Mouse (Mus musculus) ES-E14 (cell line): ENCODE measurements at regions not wholly inside any gene's neighbourhood (a gene's known extent, or its start where the extent isn't known, plus 50 kb on each side); places are given as distances from the start of the nearest gene placed in this dataset.
"Not testable (repeated sequence)": the region's sequence is repeated elsewhere in the genome, so short reads cannot be mapped to it uniquely, and the experiment has no call there.

ENCODE experiments used
- DNase-seq: peaks from one replicate; pipeline ENCODE4 v3.0.0-alpha.2; 2013; ENCODE audit warnings: low read depth, low spot score
- H3K27ac ChIP-seq: 2 replicates; pipeline ENCODE4 v1.5.1; 2012; ENCODE audit warnings: low read depth, mild to moderate bottlenecking, low read length, moderate library complexity, mixed read lengths; ENCODE audit not compliant: poor library complexity, insufficient read depth, severe bottlenecking
- H3K36me3 ChIP-seq: 2 replicates; pipeline ENCODE4 v1.6.1; 2012; ENCODE audit warnings: mild to moderate bottlenecking, low read length, moderate library complexity, mixed read lengths; ENCODE audit not compliant: control insufficient read depth, poor library complexity, insufficient read depth, severe bottlenecking
- H3K4me1 ChIP-seq, 2 experiments: fragments of 150-350 bp in 1 of 2; sonication (generic) in 1 of 2; 2 replicates each; pipeline ENCODE4 v1.6.1; 2012; ENCODE audit warnings: low read length in 2 of 2, mild to moderate bottlenecking in 1 of 2, mixed read lengths in 1 of 2; ENCODE audit not compliant: control insufficient read depth in 2 of 2, insufficient read depth in 2 of 2, poor library complexity in 1 of 2
- H3K4me3 ChIP-seq, 2 experiments: fragments of 150-350 bp in 1 of 2; sonication (generic) in 1 of 2; 2 replicates each; pipeline ENCODE4 v1.5.1; 2012; ENCODE audit warnings: low read length in 2 of 2, low read depth in 1 of 2, mild to moderate bottlenecking in 1 of 2, mixed read lengths in 1 of 2; ENCODE audit not compliant: insufficient read depth in 1 of 2, poor library complexity in 1 of 2, severe bottlenecking in 1 of 2
- H3K9ac ChIP-seq: 2 replicates; pipeline ENCODE4 v1.6.1; 2012; ENCODE audit warnings: low read depth, mild to moderate bottlenecking, low read length, mixed read lengths; ENCODE audit not compliant: poor library complexity, insufficient read depth, severe bottlenecking
- H3K9me3 ChIP-seq: fragments of 150-350 bp; sonication (generic); 2 replicates; pipeline ENCODE4 v1.6.1; 2012; ENCODE audit warnings: low read depth, mild to moderate bottlenecking, low read length; ENCODE audit not compliant: control insufficient read depth, insufficient read depth
- CHD2 ChIP-seq: IDR thresholded peaks from 2 replicates; pipeline ENCODE4 v1.6.1; 2014; ENCODE audit warnings: mild to moderate bottlenecking, low read depth, low read length, inconsistent platforms
- HCFC1 ChIP-seq: IDR thresholded peaks from 2 replicates; pipeline ENCODE4 v1.6.1; 2012; ENCODE audit warnings: low read length, inconsistent platforms, borderline replicate concordance; ENCODE audit not compliant: insufficient read depth
- MAFK ChIP-seq: IDR thresholded peaks from 2 replicates; pipeline ENCODE4 v1.6.1; 2014; ENCODE audit warnings: mild to moderate bottlenecking, low read depth, low read length, inconsistent platforms; ENCODE audit not compliant: insufficient read depth
- ZC3H11A ChIP-seq: IDR thresholded peaks from 2 replicates; pipeline ENCODE4 v1.6.1; 2012; ENCODE audit warnings: low read depth, mild to moderate bottlenecking, inconsistent platforms, low read length, borderline replicate concordance
- ZNF384 ChIP-seq: IDR thresholded peaks from 2 replicates; pipeline ENCODE4 v1.6.1; 2012; ENCODE audit warnings: low read depth, low read length, inconsistent platforms
- in situ Hi-C, 2 experiments: fragments of 600-800 bp; cut with MboI; formaldehyde crosslinking; loops; one replicate each; pipeline ENCODE4 v1.15.1; 2025; ENCODE audit warnings: low sequenced_read_pairs in 2 of 2, inconsistent platforms in 1 of 2; ENCODE audit not compliant: unreplicated experiment in 2 of 2

DNA sequence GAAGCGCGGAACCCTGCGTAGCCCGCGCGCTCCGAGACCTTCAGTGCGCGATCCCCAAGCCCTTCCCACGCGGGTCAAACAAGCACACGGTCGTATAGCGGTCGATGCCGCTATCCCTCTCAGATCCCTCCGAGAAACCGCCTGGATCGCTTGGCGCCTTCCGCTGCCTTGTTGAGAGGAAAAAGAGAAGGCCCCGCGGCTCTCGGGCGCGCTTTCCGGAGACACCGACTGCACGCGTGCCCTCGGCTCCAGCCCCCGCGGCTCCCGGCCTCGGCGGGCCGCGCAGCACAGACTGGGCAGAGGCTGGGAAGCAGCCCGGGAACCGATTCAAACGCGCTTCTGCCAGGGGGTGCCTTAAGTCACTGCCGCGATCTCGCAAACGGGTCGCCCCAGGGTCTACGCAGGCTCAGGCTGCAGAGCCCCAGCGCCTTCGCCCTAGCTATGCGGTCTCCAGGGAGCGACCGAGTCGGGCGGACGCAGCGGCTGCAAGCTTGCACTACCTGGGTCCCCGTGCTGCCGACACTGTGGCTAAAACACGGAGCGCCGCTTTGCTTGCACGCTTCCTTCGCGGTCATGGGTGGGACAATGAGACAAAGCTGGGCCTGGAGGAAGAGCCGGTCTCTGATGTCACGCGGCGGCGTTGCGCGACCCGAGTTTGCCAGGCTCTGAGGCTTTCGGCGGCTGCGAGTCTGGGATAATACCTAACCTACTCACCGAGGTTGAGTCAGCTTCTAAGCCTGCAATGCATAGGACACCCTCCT, 87.3 kb downstream of the Crisp4 start:
- TF ChIP-seq ZC3H11A (no peak), CHD2 (no peak), HCFC1 (no peak), MAFK (no peak), ZNF384 (no peak)
- in situ Hi-C loops = no loop called here
- no peaks in the 10 kb centered on the region for H3K36me3 ChIP-seq
- H3K4me3 ChIP-seq = peak overlapping the region; percentile 57 to 61
- peaks cover 0 to 3% of the 10 kb centered on the region in 2 experiments; a peak in 1 of 4 replicates for H3K4me1 ChIP-seq
- H3K27ac ChIP-seq = no peak overlapping the region
- no peaks in the 10 kb centered on the region for H3K9me3 ChIP-seq
- DNase-seq = peak; percentile 35
- peak overlapping the region; percentile 41 for H3K9ac ChIP-seq

DNA sequence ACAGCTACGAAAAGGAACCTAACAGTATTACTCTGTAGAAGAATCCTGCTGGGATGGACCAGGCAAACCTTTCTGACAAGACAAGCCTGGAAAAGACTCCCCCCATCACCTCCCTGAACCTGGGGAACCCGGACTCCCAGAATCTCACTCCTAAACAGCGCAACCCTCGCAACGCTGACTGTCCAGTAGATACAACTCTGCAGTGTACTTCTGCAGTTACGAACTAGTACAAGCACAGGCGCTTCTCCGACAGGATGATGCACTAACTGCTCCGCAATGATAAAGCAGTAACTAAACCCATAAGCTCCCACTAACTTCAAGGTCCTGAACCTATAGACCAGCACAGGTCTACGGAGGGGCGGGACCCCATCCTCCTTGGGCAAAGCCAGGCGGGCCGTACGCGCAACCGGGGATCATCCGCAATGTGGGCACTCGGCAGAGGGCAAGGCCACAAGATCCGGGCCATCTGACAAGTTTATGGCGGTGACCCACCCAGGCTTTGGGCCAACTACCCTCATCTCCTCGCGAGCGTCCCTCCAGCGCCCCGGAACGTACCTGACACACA, 88.0 kb downstream of the Crisp4 start:
- Histone ChIP-seq H3K9me3 (no peaks in the 10 kb centered on the region), H3K9ac (peak overlapping the region; percentile 41), H3K36me3 (no peaks in the 10 kb centered on the region), H3K4me3 (peak overlapping the region; percentile 57 to 61), H3K4me1 (peaks cover 0 to 3% of the 10 kb centered on the region in 2 experiments; a peak in 1 of 4 replicates), H3K27ac (no peak overlapping the region)
- in situ Hi-C loops = no loop called here
- TF ChIP-seq ZC3H11A = no peak
- TF ChIP-seq MAFK = no peak
- no peak for TF ChIP-seq HCFC1
- TF ChIP-seq ZNF384 = no peak
- no peak for TF ChIP-seq CHD2
- DNase-seq = peak; percentile 25

DNA sequence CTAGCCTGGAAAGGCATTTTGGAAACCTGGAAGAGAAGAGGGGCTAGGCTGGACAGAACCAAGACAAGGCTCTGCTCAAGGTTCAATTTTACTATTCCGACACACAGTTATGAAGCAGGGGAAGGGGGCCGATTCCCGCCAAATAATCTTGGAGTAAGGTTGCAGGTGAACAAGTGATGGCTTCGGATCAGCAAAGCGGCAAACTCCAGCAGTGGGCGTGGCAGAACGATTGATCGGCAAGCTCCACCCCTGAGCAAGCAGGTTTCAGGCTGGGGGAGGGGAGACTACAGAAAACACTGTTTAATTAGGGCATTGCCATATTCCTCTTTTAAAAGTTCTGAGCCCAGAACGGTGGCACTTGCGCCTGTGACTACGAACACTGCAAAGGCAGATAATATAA, 88.7 kb downstream of the Crisp4 start:
- H3K27ac ChIP-seq, H3K4me1 ChIP-seq, H3K9me3 ChIP-seq, in situ Hi-C loops, H3K9ac ChIP-seq, H3K36me3 ChIP-seq, H3K4me3 ChIP-seq, DNase-seq: not testable (repeated sequence)

DNA sequence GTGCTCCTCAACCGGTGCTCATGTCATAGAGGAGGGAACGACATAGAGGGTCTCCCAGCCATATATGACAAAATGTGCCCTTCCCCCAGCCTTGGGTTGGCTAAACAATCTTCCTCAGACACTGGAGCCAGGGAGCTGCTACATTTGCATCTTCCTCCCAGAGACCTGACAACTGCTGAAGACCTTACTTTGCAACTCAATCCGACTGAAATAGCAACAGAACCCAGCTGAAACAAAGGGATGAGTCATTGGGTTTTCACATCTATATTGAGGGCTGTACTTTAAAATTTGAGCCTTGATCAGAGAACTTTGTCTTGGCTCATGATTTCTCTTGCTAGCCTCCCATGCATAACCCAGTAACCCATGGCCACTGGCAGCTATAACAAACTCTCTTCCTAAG, 115.5 kb downstream of the Crisp4 start:
- no peak overlapping the region for H3K9ac ChIP-seq
- in situ Hi-C loops = no loop called here

DNA sequence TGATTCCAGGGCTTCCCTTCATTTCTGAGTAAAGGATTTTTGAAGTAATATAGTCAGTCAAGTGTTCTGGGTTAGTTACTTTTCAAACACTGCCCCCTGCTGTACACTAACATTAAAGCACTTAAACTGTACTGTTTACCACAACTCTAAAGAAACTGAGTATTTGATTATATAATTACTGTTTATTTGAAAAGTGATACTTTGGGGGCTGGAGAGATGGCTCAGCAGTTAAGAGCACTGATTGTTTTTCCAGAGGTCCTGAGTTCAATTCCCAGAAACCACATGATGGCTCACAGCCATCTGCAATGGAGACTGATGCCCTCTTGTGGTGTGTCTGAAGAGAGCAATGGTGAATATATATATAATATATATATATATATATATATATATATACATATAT, 132.8 kb downstream of the Crisp4 start:
- H3K27ac ChIP-seq, H3K9me3 ChIP-seq, H3K4me3 ChIP-seq, in situ Hi-C loops, H3K36me3 ChIP-seq, H3K4me1 ChIP-seq, H3K9ac ChIP-seq: not testable (repeated sequence)
- peak; percentile 31 for DNase-seq

More for the DNA sequence above, 115.5 kb downstream of the Crisp4 start:
- DNase-seq = no peak
- Histone ChIP-seq H3K4me3 (no peak overlapping the region), H3K4me1 (peaks cover 0 to 7% of the 10 kb centered on the region in 2 experiments; a peak in 1 of 4 replicates), H3K36me3 (no peaks in the 10 kb centered on the region), H3K27ac (no peak overlapping the region), H3K9me3 (no peaks in the 10 kb centered on the region)
- TF ChIP-seq HCFC1 = no peak
- no peak for TF ChIP-seq ZC3H11A
